Mouse (Mus musculus): Measurements from ENCODE around the gene Olfr1240.

Gene Olfr1240

DNA sequence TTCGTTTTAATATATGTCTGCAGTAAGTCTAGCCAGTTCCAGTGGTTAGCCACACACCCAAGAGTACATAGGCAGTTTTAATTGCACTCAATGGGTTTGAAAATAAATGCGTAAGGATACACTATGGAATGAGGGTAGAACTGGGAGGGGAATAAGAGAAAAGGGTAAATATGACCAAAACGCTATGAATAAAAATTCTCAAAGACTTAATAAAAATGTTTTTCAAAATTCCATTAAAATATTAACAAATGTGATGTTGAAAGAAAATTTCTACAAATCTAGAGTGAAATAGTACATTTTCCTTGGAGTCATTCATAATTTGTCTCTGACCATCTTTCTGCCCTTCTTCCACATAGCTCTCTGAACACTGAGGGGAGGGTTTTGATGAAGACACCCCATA lies at the start of gene Olfr1240:
Gene Olfr1240 (minus strand): TSS at position 101 of the 400 bp plus-strand sequence.
- DNase-seq (ENCODE audit: low read depth) = no peak

DNA sequence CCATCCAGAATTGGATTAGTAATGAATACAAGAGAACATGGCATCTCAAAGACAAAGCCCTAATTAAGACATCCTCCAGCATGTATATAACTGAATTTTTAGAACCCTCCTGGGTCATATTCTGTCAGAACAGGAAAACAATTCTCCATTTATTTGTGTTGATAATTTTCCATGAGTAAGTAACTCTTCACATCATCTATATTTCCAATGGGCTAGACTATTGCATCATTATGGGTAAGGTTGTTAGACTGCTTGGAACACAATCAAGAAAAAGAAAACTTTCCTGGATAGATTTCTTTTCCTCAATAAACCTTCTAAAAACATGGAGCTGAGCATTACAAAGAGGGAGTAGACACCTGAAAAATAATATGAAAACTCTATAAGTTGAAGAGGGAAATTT lies 44.2 kb upstream of the Olfr1240 start, which contains the start of gene Olfr1241:
Gene Olfr1241 (minus strand): TSS at position 101 of the 400 bp plus-strand sequence.
- no peak for DNase-seq (ENCODE audit: low read depth)

DNA sequence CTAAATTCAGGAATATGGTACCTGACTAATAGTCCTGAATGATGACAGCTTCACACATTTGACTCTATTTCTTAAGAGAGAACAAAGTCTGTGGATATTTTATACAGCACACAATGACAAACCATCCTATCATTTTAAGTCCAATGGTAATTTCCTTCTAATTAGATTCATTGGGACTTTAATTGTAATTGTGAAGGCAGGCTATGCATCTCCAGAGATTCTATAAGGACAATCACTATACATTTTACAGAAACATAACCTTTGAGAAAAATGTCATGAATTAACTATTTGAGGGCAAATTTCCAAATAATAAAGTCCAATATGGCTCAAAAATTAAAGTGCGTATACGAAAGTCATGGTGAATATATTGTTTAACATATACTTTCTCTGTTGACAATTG lies 22.5 kb downstream of the Olfr1240 start, which contains the start of gene Olfr1239:
Gene Olfr1239 (minus strand): TSS at position 101 of the 400 bp plus-strand sequence.
- no peak for DNase-seq (ENCODE audit: low read depth)

GRCm38 (mm10) chr2:89414557-89414956 lies 28.2 kb downstream of the Olfr1240 start:
- DNase-seq (ENCODE audit: low read depth) = no peak

DNA sequence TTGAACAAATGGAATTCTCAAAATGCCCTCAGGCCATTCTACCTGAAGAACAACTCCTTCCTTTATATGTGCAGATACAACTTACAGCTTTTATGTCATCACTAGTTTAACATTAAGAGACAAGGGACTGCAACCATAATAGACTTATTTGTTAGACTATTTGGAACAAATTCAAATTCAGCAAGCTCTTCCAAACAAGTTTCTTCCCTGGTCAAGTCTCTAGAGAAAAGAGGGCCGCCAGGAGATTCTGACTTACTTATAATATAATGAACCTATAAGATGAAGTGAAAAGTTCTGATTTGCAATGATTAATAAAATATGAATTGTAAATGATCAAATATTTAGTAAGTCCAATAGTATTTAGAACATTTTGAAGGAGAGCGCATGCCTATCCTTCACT lies 33.2 kb downstream of the Olfr1240 start, which contains the start of gene Olfr1238:
Gene Olfr1238 (minus strand): TSS at position 101 of the 400 bp plus-strand sequence.
- DNase-seq (ENCODE audit: low read depth) = no peak

DNA sequence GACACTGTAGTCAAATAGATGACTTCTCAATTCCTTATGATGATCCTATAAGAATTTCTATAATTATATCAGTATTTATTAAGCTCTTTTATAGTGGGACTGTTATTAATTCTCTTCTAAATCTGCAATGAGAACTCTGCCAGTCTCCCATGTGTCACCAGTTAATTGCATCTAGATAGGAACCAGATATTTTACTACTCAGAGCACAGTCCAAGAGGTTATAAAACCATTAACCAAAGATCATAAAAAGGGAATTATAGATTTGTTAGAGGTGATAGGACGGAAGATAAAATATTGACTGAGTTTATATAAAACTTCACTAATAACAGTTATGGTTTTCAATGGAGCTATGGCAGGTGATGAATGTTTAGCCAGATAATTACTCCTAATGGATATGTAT lies 41.9 kb downstream of the Olfr1240 start:
- no peak for DNase-seq (ENCODE audit: low read depth)

Measured in NIH3T3 (cell line).